Mouse (Mus musculus) liver, adult 2 months (tissue): ENCODE measurements around the gene C8g.

ENCODE experiments used
- CTCF ChIP-seq: fragments of 200-500 bp; IDR thresholded peaks from 2 replicates; pipeline ENCODE4 v1.5.1; 2011; ENCODE audit warnings: low read depth, low read length, control low read depth
- POLR2A ChIP-seq: fragments of 200-500 bp; IDR thresholded peaks from 2 replicates; pipeline ENCODE4 v1.6.1; 2011; ENCODE audit warnings: low read length, control low read depth; ENCODE audit not compliant: insufficient read depth; ENCODE audit errors: extremely low read depth

GRCm38 (mm10) chr2:25480541-25480940 lies 21.0 kb downstream of the C8g start:
- no peak for TF ChIP-seq CTCF
- TF ChIP-seq POLR2A, result no peak
